Mouse (Mus musculus) MEL (cell line): ENCODE data around the gene Sp100.
"Not testable (repeated sequence)": the region's sequence is repeated elsewhere in the genome, so short reads cannot be mapped to it uniquely, and the experiment has no call there.

Source experiments
- ELF1 ChIP-seq: IDR thresholded peaks from 2 replicates; pipeline ENCODE4 v1.6.1; 2014; ENCODE audit warnings: low read depth, mild to moderate bottlenecking, inconsistent platforms, low read length, improper control_type of control experiment, moderate library complexity
- ZC3H11A ChIP-seq: IDR thresholded peaks from 2 replicates; pipeline ENCODE4 v1.6.1; 2012; ENCODE audit warnings: low read depth, mild to moderate bottlenecking, inconsistent platforms, low read length, improper control_type of control experiment

- TF ChIP-seq ZC3H11A, ELF1: not testable (repeated sequence)
These were observed 31.1 kb upstream of the Sp100 start for GRCm38 (mm10) chr1:85618689-85619088.
